Mouse (Mus musculus) forebrain, embryonic 11.5 days (tissue): ENCODE results near the gene Chit1. TPM values are rescaled to one million over a fixed set of nuclear protein-coding genes. Genes with fewer than 3 reads are reported as not detected.
A peak's percentile ranks its signal among the peaks of the same experiment; 100 is the strongest.

ENCODE experiments used
- ATAC-seq: fragments of 200-750 bp; cut with Nextera tagmentation; replicated peaks from 2 replicates; pipeline ENCODE4 v1.8.0; 2017; ENCODE audit warnings: moderate TSS enrichment; ENCODE audit not compliant: low FRiP score
- DNase-seq: peaks from one replicate; pipeline ENCODE4 v3.0.0-alpha.2; 2017; ENCODE audit warnings: low spot score
- H3K27ac ChIP-seq: fragments of 300-500 bp; sonication (generic); 2 replicates; pipeline ENCODE4 v1.5.1; 2014; ENCODE audit warnings: low read depth, low read length
- H3K27me3 ChIP-seq: fragments of 300-500 bp; sonication (generic); 2 replicates; pipeline ENCODE4 v1.6.1; 2014; ENCODE audit warnings: mild to moderate bottlenecking, low read length, mixed read lengths; ENCODE audit not compliant: control insufficient read depth, insufficient read depth
- H3K36me3 ChIP-seq: fragments of 300-500 bp; sonication (generic); 2 replicates; pipeline ENCODE4 v1.6.1; 2014; ENCODE audit warnings: mild to moderate bottlenecking, low read length, moderate library complexity, mixed read lengths; ENCODE audit not compliant: control insufficient read depth, insufficient read depth
- H3K4me1 ChIP-seq: fragments of 300-500 bp; sonication (generic); replicated peaks from 2 replicates; pipeline ENCODE4 v1.6.1; 2014; ENCODE audit warnings: low read length, mixed read lengths; ENCODE audit not compliant: control insufficient read depth, insufficient read depth
- H3K4me2 ChIP-seq: fragments of 300-500 bp; sonication (generic); 2 replicates; pipeline ENCODE4 v1.6.1; 2014; ENCODE audit warnings: low read depth, mild to moderate bottlenecking, low read length, moderate library complexity, mixed read lengths; ENCODE audit not compliant: severe bottlenecking
- H3K4me3 ChIP-seq: fragments of 300-500 bp; sonication (generic); 2 replicates; pipeline ENCODE4 v1.5.1; 2014; ENCODE audit warnings: low read depth, low read length
- H3K9ac ChIP-seq: fragments of 300-500 bp; sonication (generic); 2 replicates; pipeline ENCODE4 v1.6.1; 2014; ENCODE audit warnings: low read length
- H3K9me3 ChIP-seq: fragments of 300-500 bp; sonication (generic); 2 replicates; pipeline ENCODE4 v1.6.1; 2016; ENCODE audit warnings: low read length, mixed read lengths; ENCODE audit not compliant: control insufficient read depth
- WGBS: fragments of 180-500 bp; shearing (Covaris S2); extraction: QIAGEN DNeasy Blood & Tissue Kit; methylation state at CpG from one replicate; pipeline ENCODE4 v1.1.7; 2014; 5-methylcytosine and 5-hydroxymethylcytosine counted together
- polyA plus RNA-seq: library from polyadenylated mRNA; unstranded; fragments of >200 nt; fragmentation: Nextera tagmentation; extraction: Ambion mirVana; gene quantifications from 2 replicates; pipeline ENCODE4 v1.2.1, GENCODE M21; 2014

The Chit1 gene
- polyA plus RNA-seq, 1 experiment from 2014 or later, result not detected

DNA sequence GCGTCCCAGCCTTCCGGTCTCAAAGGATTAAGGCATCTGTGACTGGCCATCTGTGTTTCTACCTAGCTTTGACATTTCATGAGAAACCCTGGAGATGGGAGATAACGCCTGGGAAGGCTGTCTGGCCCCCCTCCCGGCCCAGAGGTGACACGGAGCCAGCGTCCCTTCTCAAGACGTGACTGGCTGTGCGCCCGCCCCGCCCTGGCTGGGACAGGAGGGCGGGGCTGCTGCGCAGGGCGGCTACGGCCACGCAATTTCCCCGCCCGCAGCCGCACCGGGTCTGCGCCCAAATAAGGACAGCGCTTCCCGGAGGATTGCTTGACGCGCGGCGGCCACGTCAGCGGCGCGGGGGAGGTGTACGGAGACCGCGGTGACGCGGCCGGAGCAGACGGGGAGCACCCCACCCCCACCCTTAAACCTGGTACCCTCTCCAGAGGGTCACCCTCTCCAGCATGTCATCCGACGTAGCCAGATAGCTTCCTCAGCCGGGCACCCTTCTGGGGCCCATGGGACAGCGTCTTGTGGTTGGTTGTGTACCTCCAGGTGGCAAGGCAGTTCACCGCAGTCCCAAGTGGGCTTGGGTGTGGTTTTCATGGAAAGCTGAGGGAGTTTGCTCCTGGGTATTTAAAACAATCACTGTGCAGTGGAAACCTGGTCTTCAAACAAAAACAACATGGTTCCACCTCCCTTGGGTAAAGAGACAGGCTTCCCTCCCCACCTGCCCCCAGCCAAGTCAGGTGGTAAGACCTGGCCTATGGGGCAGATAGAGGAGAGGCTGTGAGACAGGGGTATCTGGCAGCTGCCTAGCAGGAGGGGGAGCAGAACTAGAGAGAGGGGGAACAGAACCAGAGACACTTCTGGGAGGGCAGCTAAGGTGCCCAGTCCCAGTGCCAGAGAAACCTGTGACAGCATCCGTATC lies 17.9 kb upstream of the Chit1 start:
- Histone ChIP-seq H3K9ac (peak overlapping the region; percentile 60), H3K9me3 (no peaks in the 10 kb centered on the region), H3K4me1 (peaks cover 21% of the 10 kb centered on the region), H3K36me3 (no peaks in the 10 kb centered on the region), H3K4me3 (peak overlapping the region; percentile 38), H3K27me3 (no peaks in the 10 kb centered on the region), H3K27ac (peak overlapping the region; percentile 51; the same call in 1 of the 2 replicates), H3K4me2 (peak overlapping the region; percentile 79)
- WGBS, result 2% methylated on average over 43 of the region's 43 CpGs
- DNase-seq (peak; percentile 85), ATAC-seq (peak; percentile 88)

DNA sequence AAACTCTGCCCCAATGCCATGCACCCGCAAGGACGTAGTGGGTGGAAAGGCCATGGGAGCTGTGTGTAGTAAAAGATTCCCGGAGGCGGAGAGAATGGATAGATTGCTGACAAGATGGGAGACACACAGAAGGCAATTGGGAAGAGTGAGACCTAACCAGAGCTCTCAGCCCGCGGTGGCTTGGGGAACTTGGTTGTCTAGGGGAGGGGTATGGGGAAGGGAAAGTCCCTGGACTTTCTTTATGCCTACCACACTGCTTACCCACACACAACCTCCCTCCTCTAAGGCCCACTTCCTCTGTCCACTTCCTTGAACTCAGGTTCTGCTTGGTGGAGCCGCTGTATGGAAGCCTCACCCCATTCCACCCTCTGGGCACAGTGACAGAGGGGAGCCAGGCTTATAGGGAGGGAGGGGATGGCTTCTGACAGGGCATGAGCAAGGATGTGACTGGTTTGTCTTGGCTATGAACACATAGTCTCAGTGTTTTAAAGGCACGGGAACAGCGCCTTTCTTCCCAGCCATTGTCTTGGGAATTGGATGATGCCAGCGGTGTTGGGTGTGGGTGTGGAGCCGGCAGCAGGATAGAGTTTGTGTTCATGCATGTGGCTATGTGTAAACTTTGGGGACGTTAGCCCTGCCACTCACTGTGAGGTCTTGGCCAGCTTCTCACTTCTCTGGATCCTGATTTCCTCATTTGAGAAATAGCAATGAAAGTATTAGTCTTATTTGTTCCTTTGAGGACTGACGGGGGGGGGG lies 17.1 kb upstream of the Chit1 start:
- Histone ChIP-seq H3K27me3 (no peaks in the 10 kb centered on the region), H3K9me3 (no peaks in the 10 kb centered on the region), H3K4me1 (peaks cover 21% of the 10 kb centered on the region), H3K4me2 (peak overlapping the region; percentile 79; the same call in 1 of the 2 replicates), H3K27ac (no peak overlapping the region), H3K36me3 (no peaks in the 10 kb centered on the region), H3K4me3 (no peak overlapping the region), H3K9ac (no peak overlapping the region)
- WGBS, result 68% methylated on average over 13 of the region's 13 CpGs
- ATAC-seq (no peak), DNase-seq (no peak)

- Histone ChIP-seq H3K9ac (no peak overlapping the region), H3K4me3 (no peak overlapping the region), H3K4me1 (peaks cover 25% of the 10 kb centered on the region), H3K4me2 (no peak overlapping the region), H3K27ac (no peak overlapping the region), H3K36me3 (no peaks in the 10 kb centered on the region), H3K9me3 (no peaks in the 10 kb centered on the region), H3K27me3 (no peaks in the 10 kb centered on the region)
- 62% methylated on average over 7 of the region's 7 CpGs for WGBS
- DNase-seq (no peak), ATAC-seq (no peak)
Measured at GRCm38 (mm10) chr1:134095033-134095612, 15.9 kb upstream of the Chit1 start.

DNA sequence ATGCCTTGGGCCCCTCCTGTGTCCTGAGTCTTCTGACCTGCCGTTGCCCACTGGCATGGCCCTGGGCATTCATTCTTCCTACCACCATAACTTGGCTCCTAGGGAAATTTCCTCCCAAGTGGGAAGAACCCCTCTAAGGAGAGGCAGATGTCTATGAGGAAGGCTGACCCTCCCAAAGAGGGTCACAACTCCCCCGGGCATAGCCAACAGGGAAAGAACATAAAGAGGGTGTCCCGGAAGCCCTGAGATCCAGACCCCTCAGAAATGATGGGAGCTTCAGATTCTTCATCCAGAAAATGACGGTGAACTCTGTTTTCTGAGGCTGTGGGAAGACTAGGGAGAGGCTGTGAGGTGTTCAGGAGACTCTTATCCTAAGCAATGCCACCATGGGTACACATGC lies 15.3 kb upstream of the Chit1 start:
- no peaks in the 10 kb centered on the region for H3K9me3 ChIP-seq
- no peak overlapping the region for H3K4me3 ChIP-seq
- DNase-seq, result no peak
- no peaks in the 10 kb centered on the region for H3K36me3 ChIP-seq
- H3K4me1 ChIP-seq, result peaks cover 25% of the 10 kb centered on the region
- no peak for ATAC-seq
- H3K9ac ChIP-seq, result no peak overlapping the region
- no peaks in the 10 kb centered on the region for H3K27me3 ChIP-seq
- WGBS, result 88% methylated on average over 4 of the region's 4 CpGs
- H3K27ac ChIP-seq, result peak overlapping the region; percentile 63; the same call in 1 of the 2 replicates
- no peak overlapping the region for H3K4me2 ChIP-seq

- H3K9me3 ChIP-seq, result no peaks in the 10 kb centered on the region
- no peak overlapping the region for H3K4me3 ChIP-seq
- no peak for DNase-seq
- ATAC-seq, result peak; percentile 22; the same call in 1 of the 2 replicates
- H3K27me3 ChIP-seq, result no peaks in the 10 kb centered on the region
- no peaks in the 10 kb centered on the region for H3K36me3 ChIP-seq
- H3K4me1 ChIP-seq, result peaks cover 25% of the 10 kb centered on the region
- no peak overlapping the region for H3K9ac ChIP-seq
- WGBS, result 65% methylated on average over 14 of the region's 14 CpGs
- H3K4me2 ChIP-seq, result no peak overlapping the region
- peak overlapping the region; percentile 63 for H3K27ac ChIP-seq
Measured at GRCm38 (mm10) chr1:134096264-134096934, 14.6 kb upstream of the Chit1 start.

DNA sequence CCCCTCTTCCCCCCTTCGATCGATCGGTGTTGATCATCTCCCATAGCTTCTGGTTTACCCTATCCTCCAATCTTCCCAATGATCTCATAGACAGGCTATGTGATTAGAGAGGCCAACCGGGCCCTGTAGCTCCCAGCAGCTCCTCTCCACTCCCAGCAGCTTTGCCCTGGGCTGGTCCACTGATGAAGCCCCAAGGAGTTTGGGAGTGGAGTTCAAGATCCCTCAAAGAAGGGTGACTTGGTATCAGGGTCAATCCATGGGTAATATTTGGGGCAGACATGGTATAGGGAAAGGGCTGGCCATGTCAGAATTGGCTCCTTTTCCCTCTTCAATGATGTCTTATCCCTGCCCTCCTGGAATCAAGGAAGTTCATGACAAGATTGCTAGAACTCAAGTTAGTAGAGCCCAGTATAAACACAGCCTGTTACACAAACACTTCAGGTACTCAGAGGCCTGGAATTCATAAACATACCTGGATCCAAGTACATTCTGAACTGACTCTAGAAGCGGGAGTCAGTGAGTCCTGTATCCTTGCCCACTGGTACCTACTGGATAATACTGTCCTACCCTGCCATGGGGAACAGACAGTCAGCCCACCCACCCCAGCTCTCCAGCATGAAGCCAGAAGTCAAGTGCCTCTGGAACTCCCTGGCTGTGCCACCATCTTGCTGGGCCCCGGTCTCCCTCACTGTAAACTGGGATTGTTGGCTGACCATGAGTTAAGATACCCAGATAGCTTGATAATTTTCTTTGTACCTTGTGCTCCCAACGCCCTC lies 13.8 kb upstream of the Chit1 start:
- Histone ChIP-seq H3K9me3 (no peaks in the 10 kb centered on the region), H3K9ac (no peak overlapping the region), H3K27me3 (no peaks in the 10 kb centered on the region), H3K4me3 (no peak overlapping the region), H3K36me3 (no peaks in the 10 kb centered on the region), H3K4me2 (no peak overlapping the region), H3K4me1 (peaks cover 23% of the 10 kb centered on the region), H3K27ac (peak overlapping the region; percentile 63)
- ATAC-seq (no peak), DNase-seq (no peak)
- 87% methylated on average over 7 of the region's 7 CpGs for WGBS

GRCm38 (mm10) chr1:134097956-134098725 lies 12.9 kb upstream of the Chit1 start:
- 81% methylated on average over 13 of the region's 13 CpGs for WGBS
- DNase-seq (no peak), ATAC-seq (no peak)
- Histone ChIP-seq H3K27me3 (no peaks in the 10 kb centered on the region), H3K4me1 (peaks cover 16% of the 10 kb centered on the region), H3K4me3 (no peak overlapping the region), H3K36me3 (no peaks in the 10 kb centered on the region), H3K9me3 (no peaks in the 10 kb centered on the region), H3K27ac (no peak overlapping the region; the same call in 1 of the 2 replicates), H3K9ac (no peak overlapping the region; the same call in 1 of the 2 replicates), H3K4me2 (no peak overlapping the region)
